Mouse (Mus musculus) limb, embryonic 10.5 days (tissue): ENCODE measurements around the gene Ulk1. TPM values are rescaled to one million over a fixed set of nuclear protein-coding genes. Genes with fewer than 3 reads are reported as not detected.
"Not testable (repeated sequence)": the region's sequence is repeated elsewhere in the genome, so short reads cannot be mapped to it uniquely, and the experiment has no call there.

ENCODE experiments used
- DNase-seq: peaks from one replicate; pipeline ENCODE4 v3.0.0-alpha.2; 2017; ENCODE audit warnings: low spot score
- H3K27ac ChIP-seq: fragments of 300-500 bp; sonication (generic); 2 replicates; pipeline ENCODE4 v1.5.1; 2016; ENCODE audit warnings: mild to moderate bottlenecking
- H3K27me3 ChIP-seq: fragments of 300-500 bp; sonication (generic); 2 replicates; pipeline ENCODE4 v1.6.1; 2016; ENCODE audit warnings: low read depth, mild to moderate bottlenecking; ENCODE audit not compliant: poor library complexity, severe bottlenecking
- H3K36me3 ChIP-seq: fragments of 300-500 bp; sonication (generic); 2 replicates; pipeline ENCODE4 v1.6.1; 2016; ENCODE audit warnings: mild to moderate bottlenecking, moderate library complexity
- H3K4me1 ChIP-seq: fragments of 300-500 bp; sonication (generic); 2 replicates; pipeline ENCODE4 v1.6.1; 2016
- H3K4me3 ChIP-seq: fragments of 300-500 bp; sonication (generic); 2 replicates; pipeline ENCODE4 v1.5.1; 2016; ENCODE audit warnings: mild to moderate bottlenecking, moderate library complexity
- H3K9me3 ChIP-seq: fragments of 300-500 bp; sonication (generic); replicated peaks from 2 replicates; pipeline ENCODE4 v1.6.1; 2016; ENCODE audit warnings: mild to moderate bottlenecking
- WGBS: fragments of 180-500 bp; shearing (Covaris S2); methylation state at CpG from one replicate; pipeline ENCODE4 v1.1.7; 2016; 5-methylcytosine and 5-hydroxymethylcytosine counted together
- polyA plus RNA-seq: library from polyadenylated mRNA; unstranded; fragments of >200 nt; fragmentation: Nextera tagmentation; extraction: Ambion mirVana; gene quantifications from 2 replicates; pipeline ENCODE4 v1.2.1, GENCODE M21; 2016

The Ulk1 gene
- polyA plus RNA-seq, 1 experiment from 2014 or later = 32.2 TPM

DNA sequence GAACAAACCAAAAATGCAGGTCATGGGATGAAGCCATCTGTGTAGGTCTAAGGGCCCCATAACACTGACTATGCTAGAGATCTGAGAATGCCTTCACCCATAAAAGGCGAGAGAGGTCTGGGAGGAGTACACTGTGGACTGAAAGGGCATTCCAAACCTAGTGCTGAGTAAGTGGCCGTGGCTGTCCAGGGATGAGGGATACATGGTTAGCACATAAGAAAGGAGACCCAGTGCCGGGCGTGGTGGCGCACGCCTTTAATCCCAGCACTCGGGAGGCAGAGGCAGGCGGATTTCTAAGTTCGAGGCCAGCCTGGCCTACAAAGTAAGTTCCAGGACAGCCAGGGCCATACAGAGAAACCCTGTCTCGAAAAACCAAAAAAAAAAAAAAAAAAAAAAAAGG is 37.0 kb downstream of the Ulk1 start:
- not testable (repeated sequence) for H3K27ac ChIP-seq, H3K9me3 ChIP-seq, H3K4me3 ChIP-seq, H3K27me3 ChIP-seq, DNase-seq
- H3K4me1 ChIP-seq = peaks cover 12% of the 10 kb centered on the region
- 91% methylated on average over 10 of the region's 10 CpGs for WGBS
- H3K36me3 ChIP-seq = peaks cover 59% of the 10 kb centered on the region

DNA sequence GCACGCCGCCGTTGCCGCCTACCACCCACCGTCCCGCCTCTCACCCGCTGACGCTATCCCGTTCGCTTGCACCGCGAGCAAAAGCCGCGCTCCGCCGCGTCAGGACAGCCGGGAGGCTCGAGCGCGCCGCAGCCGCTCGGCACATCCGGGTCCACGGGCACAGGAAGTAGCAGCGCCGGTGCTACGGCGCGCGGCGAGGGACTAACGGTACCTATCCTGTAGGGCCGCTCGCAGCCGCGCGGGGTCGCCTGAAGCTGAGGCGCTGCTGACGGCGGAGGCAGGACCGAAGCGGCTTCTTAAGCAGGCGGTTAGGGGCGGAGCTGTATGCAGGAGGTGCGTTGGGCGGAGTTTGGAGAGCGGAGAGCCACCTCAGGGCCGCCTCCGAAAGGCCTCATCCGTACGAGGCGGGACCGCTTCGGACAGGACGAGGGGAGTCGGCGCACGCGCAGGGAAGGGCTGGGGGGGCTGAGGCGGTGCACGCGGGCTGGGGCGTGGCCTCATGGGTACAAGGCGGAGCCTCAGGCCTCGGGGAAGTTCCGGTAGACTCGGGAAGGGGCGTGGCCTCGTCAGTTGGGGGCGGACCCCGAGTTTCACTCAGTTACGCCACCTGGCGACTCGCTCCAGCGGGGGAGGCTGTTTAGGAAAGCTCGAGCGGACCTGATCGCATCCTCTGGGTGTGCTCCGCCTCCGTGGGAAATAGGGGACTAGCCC is 39.3 kb downstream of the Ulk1 start, which contains the start of gene Ep400:
Ep400 (minus strand) TSS at position 270 of the 711 bp plus-strand sequence.
- Histone ChIP-seq H3K4me1 (peaks cover 12% of the 10 kb centered on the region), H3K4me3 (peak within 1 kb of the TSS; percentile 95), H3K27me3 (no peaks in the 10 kb centered on the region), H3K27ac (peak within 1 kb of the TSS; percentile 91), H3K36me3 (peaks cover 42% of the 10 kb centered on the region), H3K9me3 (no peaks in the 10 kb centered on the region)
- peak; percentile 100 for DNase-seq
- WGBS = under 1% methylated on average over 83 of the region's 83 CpGs

DNA sequence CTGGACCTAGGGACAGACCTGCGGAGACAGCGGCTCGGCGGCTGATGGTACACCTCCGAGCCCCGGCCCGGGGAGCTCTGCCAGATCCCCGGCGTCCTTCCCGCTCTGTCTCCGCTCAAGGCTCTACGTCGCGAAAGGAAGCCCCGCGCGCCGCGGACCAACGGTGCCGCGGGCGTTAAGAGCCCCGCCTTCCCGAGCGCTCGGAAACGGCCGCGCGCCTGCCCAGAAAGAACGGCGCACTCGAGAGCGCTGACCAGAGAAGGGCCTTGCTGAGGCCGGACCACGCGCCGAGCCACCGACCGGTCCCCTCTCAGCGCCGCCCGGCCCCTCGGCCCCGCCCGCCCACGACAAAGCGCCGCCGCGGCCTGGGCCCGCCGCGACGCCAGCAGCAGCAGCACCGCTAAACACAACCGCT is 39.9 kb downstream of the Ulk1 start:
- peak overlapping the region; percentile 91 for H3K27ac ChIP-seq
- H3K9me3 ChIP-seq = no peaks in the 10 kb centered on the region
- H3K4me1 ChIP-seq = peaks cover 12% of the 10 kb centered on the region
- WGBS = under 1% methylated on average over 49 of the region's 58 CpGs
- no peaks in the 10 kb centered on the region for H3K27me3 ChIP-seq
- peaks cover 41% of the 10 kb centered on the region for H3K36me3 ChIP-seq
- no peak for DNase-seq
- peak overlapping the region; percentile 95 for H3K4me3 ChIP-seq

DNA sequence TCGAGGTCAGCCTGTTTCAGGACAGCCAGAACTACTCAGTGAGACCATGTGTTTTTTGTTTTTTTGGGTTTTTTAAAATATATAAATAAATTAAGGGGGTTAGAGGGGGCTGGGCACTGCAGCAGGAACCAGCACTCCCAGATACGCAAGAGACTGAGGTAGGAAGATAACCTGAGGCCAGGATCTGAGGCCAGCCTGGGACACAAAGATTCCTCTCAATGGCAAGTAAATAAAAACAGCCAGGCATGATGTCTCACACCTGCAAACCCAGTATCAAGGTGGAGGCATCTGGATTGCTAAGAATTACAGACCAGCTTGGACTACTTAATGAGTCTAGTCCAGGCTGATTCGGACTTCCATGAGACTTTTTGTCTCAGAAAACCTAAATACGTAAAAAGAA is 40.6 kb downstream of the Ulk1 start:
- no peak for DNase-seq
- H3K36me3 ChIP-seq = peaks cover 36% of the 10 kb centered on the region
- peaks cover 12% of the 10 kb centered on the region for H3K4me1 ChIP-seq
- peak overlapping the region; percentile 91 for H3K27ac ChIP-seq
- H3K4me3 ChIP-seq = peak overlapping the region; percentile 95
- WGBS = 66% methylated on average over 4 of the region's 4 CpGs
- H3K27me3 ChIP-seq = no peaks in the 10 kb centered on the region
- H3K9me3 ChIP-seq = no peaks in the 10 kb centered on the region

DNA sequence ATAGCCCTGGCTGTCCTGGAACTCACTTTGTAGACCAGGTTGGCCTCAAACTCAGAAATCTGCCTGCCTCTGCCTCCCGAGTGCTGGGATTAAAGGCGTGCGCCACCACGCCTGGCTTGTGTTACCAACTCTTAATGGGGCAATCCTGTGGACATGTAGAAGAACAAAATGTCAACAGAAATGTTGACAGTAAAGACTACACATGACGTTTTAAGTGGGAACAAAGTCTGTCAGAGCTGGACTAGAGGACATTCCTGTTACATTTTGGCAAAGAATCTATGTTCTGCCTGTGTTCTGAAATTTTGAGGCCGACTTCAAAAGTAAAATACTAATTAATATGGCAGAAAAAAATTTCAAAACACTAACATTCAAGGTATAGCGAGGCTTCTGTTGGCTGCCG is 46.0 kb downstream of the Ulk1 start:
- H3K4me3 ChIP-seq = no peak overlapping the region
- no peaks in the 10 kb centered on the region for H3K27me3 ChIP-seq
- no peak for DNase-seq
- H3K9me3 ChIP-seq = no peaks in the 10 kb centered on the region
- peaks cover 22% of the 10 kb centered on the region; the same call in 1 of the 2 replicates for H3K36me3 ChIP-seq
- WGBS = 92% methylated on average over 8 of the region's 8 CpGs
- H3K27ac ChIP-seq = no peak overlapping the region
- peaks cover 3% of the 10 kb centered on the region; the same call in 1 of the 2 replicates for H3K4me1 ChIP-seq

DNA sequence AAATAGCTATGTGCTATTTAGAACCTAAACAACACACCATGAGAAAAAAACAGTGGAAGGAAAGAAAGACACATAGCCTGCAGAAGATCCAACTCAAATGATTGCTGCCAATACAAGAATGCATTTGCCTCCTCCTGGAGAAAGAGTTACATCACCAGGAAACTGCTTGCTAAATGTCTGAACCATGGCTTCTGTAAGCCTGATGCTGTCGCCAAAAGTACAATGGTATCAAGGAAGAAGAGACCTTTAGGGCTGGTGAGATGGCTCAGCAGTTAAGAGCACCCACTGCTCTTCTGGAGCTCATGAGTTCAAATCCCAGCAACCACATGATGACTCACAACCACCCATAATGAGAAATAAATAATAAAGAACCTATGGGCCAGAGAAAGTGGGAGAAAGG is 64.9 kb downstream of the Ulk1 start:
- 87% methylated on average over 1 of the region's 1 CpGs for WGBS
- DNase-seq = no peak

DNA sequence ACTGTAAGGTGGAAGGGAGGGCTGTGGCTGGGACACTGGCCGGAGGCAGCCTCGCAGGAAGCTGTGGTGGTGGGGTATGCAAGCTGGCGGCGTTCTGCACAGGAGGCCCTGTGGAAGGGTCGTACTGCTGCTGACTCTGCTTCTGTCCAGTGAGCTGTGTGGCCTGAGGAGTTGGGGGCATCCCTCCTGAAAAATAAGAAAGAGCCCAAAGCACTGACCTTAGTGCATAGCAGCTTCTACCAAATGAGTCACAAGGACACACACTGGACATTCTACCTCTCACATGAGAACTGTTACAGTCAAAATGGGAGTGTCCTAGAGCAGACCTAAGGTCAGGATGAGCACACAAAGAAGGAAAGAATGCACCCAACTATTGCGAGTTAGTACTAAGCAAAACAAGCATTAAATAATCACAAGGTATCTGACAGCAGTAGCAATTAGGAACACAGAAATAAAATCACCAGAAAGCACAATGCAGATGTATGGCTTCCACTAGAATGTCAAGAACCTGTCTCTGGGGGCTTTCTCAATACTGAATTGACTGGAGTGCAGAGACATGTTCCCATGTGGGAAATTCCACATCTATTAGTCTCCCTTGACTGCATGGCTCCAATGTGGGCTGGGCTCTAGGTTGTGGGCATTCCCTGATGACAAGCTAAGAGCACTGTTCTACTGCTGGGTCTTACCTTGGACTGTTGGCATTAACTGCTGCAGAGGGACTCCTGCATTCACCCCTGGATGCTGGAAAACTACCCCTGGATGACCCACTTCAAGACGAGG is 70.2 kb downstream of the Ulk1 start:
- peaks cover 70% of the 10 kb centered on the region for H3K36me3 ChIP-seq
- H3K4me3 ChIP-seq = no peak overlapping the region

More for the DNA sequence above, 64.9 kb downstream of the Ulk1 start:
- H3K36me3 ChIP-seq = peaks cover 58% of the 10 kb centered on the region
- no peak overlapping the region for H3K27ac ChIP-seq
- no peaks in the 10 kb centered on the region for H3K4me1 ChIP-seq
- H3K4me3 ChIP-seq = no peak overlapping the region
- no peaks in the 10 kb centered on the region for H3K27me3 ChIP-seq
- no peaks in the 10 kb centered on the region for H3K9me3 ChIP-seq

DNA sequence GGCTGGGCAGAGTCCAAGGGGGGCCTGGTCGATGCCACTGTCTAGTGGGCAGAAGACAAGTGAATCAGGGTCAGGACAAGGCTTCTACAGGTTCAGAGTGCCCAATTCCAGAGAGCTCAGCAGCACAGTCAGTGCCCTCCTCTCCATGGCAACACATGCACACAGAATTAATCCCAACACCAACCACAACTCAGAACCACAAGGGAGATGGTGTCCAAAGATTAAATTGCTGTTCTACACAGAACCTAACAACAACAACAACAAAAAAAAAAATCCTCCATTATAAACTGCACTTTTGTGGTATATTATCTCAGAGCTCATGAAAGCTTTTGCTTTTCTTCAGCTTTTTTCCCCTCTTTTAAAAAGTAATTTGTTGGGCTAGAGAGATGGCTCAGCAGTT is 74.3 kb downstream of the Ulk1 start:
- Histone ChIP-seq H3K9me3 (no peaks in the 10 kb centered on the region), H3K4me1 (no peaks in the 10 kb centered on the region), H3K27me3 (no peaks in the 10 kb centered on the region), H3K36me3 (peaks cover 96% of the 10 kb centered on the region), H3K27ac (no peak overlapping the region), H3K4me3 (no peak overlapping the region)
- DNase-seq = no peak
- WGBS = 87% methylated on average over 1 of the region's 1 CpGs

More for the DNA sequence above, 70.2 kb downstream of the Ulk1 start:
- no peaks in the 10 kb centered on the region for H3K4me1 ChIP-seq
- H3K9me3 ChIP-seq = no peaks in the 10 kb centered on the region
- no peak for DNase-seq
- H3K27me3 ChIP-seq = no peaks in the 10 kb centered on the region
- no peak overlapping the region for H3K27ac ChIP-seq
- 95% methylated on average over 7 of the region's 7 CpGs for WGBS

Other genes with a start within 250 kb of the Ulk1 start
- 90.4 and 102 TPM in 2 replicates for gene Noc4l, start 156.7 kb downstream of the Ulk1 start, polyA plus RNA-seq
- gene Ddx51, start 156.6 kb downstream of the Ulk1 start, polyA plus RNA-seq = 38.1 and 51.8 TPM in 2 replicates
- 60.8 and 64.0 TPM in 2 replicates for gene Ep400, start 39.4 kb downstream of the Ulk1 start, polyA plus RNA-seq
- 44.2 and 58.7 TPM in 2 replicates for gene Pus1, start 29.4 kb downstream of the Ulk1 start, polyA plus RNA-seq
- gene Hscb, start 29.7 kb upstream of the Ulk1 start, polyA plus RNA-seq = 27.3 and 33.6 TPM in 2 replicates
- gene Chek2, start 29.9 kb upstream of the Ulk1 start, polyA plus RNA-seq = 40.8 and 45.1 TPM in 2 replicates
- 12.6 and 15.1 TPM in 2 replicates for gene Ttc28, start 69.7 kb upstream of the Ulk1 start, polyA plus RNA-seq